Mouse (Mus musculus) CH12.LX (cell line): ENCODE results near the gene Ptges. TPM values are rescaled to one million over a fixed set of nuclear protein-coding genes. Genes with fewer than 3 reads are reported as not detected.

Experiments used
- DNase-seq: peaks from one replicate; pipeline ENCODE4 v3.0.0-alpha.2; 2013; ENCODE audit errors: extremely low read depth
- H3K27ac ChIP-seq: 2 replicates; pipeline ENCODE4 v1.5.1; 2012; ENCODE audit warnings: low read depth, mild to moderate bottlenecking, control low read depth, moderate library complexity; ENCODE audit not compliant: insufficient read depth
- H3K27me3 ChIP-seq: replicated peaks from 2 replicates; pipeline ENCODE3; 2012; ENCODE audit warnings: inconsistent platforms
- H3K36me3 ChIP-seq, 2 experiments: replicated peaks in 1 of 2; 2 replicates each; pipeline versions ENCODE3 to v1.6.1; 2012; ENCODE audit warnings: inconsistent platforms in 1 of 2, low read length in 1 of 2, mild to moderate bottlenecking in 1 of 2, mixed read lengths in 1 of 2, moderate library complexity in 1 of 2; ENCODE audit not compliant: control insufficient read depth in 1 of 2, insufficient read depth in 1 of 2
- H3K4me1 ChIP-seq, 2 experiments: 2 replicates each; pipeline ENCODE4 v1.6.1; 2012; ENCODE audit warnings: inconsistent platforms in 1 of 2, moderate library complexity in 1 of 2; ENCODE audit not compliant: insufficient read depth in 2 of 2, control insufficient read depth in 1 of 2
- H3K4me2 ChIP-seq: 2 replicates; pipeline ENCODE4 v1.6.1; 2012; ENCODE audit warnings: low read depth, mild to moderate bottlenecking, control low read depth; ENCODE audit not compliant: poor library complexity, insufficient read depth, severe bottlenecking
- H3K4me3 ChIP-seq, 3 experiments: fragments of 150-350 bp in 1 of 3; sonication (generic) in 1 of 3; replicated peaks in 1 of 3; 2 replicates each; pipeline versions ENCODE3 to v1.5.1; 2011 to 2012; ENCODE audit warnings: low read depth in 2 of 3, low read length in 2 of 3, mild to moderate bottlenecking in 2 of 3, moderate library complexity in 2 of 3, control low read depth in 1 of 3, improper control_type of control experiment in 1 of 3, inconsistent platforms in 1 of 3, mixed read lengths in 1 of 3; ENCODE audit not compliant: poor library complexity in 1 of 3
- H3K79me2 ChIP-seq: replicated peaks from 2 replicates; pipeline ENCODE4 v1.6.1; 2012; ENCODE audit warnings: mild to moderate bottlenecking, moderate library complexity; ENCODE audit not compliant: control insufficient read depth, poor library complexity, insufficient read depth, severe bottlenecking; ENCODE audit errors: extremely low read depth
- H3K9ac ChIP-seq: 2 replicates; pipeline ENCODE4 v1.6.1; 2012; ENCODE audit warnings: low read depth, mild to moderate bottlenecking, control low read depth, moderate library complexity; ENCODE audit not compliant: insufficient read depth
- H3K9me3 ChIP-seq: replicated peaks from 2 replicates; pipeline ENCODE3; 2012; ENCODE audit warnings: low read length, inconsistent platforms, mixed read lengths
- BHLHE40 ChIP-seq: IDR thresholded peaks from 2 replicates; pipeline ENCODE4 v1.6.1; 2011; ENCODE audit warnings: mild to moderate bottlenecking, low read depth, low read length, improper control_type of control experiment
- CHD1 ChIP-seq: IDR thresholded peaks from 2 replicates; pipeline ENCODE4 v1.6.1; 2012; ENCODE audit warnings: low read depth, low read length, improper control_type of control experiment, inconsistent platforms
- CHD2 ChIP-seq: IDR thresholded peaks from 2 replicates; pipeline ENCODE4 v1.6.1; 2011; ENCODE audit warnings: low read length, improper control_type of control experiment
- ELF1 ChIP-seq: IDR thresholded peaks from 2 replicates; pipeline ENCODE4 v1.6.1; 2014; ENCODE audit warnings: low read depth, mild to moderate bottlenecking, inconsistent platforms, low read length, improper control_type of control experiment
- GABPA ChIP-seq: IDR thresholded peaks from 2 replicates; pipeline ENCODE4 v1.6.1; 2012; ENCODE audit warnings: low read depth, low read length, improper control_type of control experiment, inconsistent platforms; ENCODE audit not compliant: insufficient replicate concordance
- HCFC1 ChIP-seq: IDR thresholded peaks from 2 replicates; pipeline ENCODE4 v1.6.1; 2012; ENCODE audit warnings: low read depth, mild to moderate bottlenecking, inconsistent platforms, low read length, improper control_type of control experiment
- IRF4 ChIP-seq: IDR thresholded peaks from 2 replicates; pipeline ENCODE4 v1.6.1; 2014; ENCODE audit warnings: low read depth, mild to moderate bottlenecking, inconsistent platforms, low read length, improper control_type of control experiment
- JUND ChIP-seq: conservative IDR thresholded peaks from 2 replicates; pipeline ENCODE4 v1.6.1; 2011; ENCODE audit warnings: low read depth, low read length, improper control_type of control experiment
- MAFK ChIP-seq: IDR thresholded peaks from 2 replicates; pipeline ENCODE4 v1.6.1; 2011; ENCODE audit warnings: low read length, improper control_type of control experiment; ENCODE audit not compliant: insufficient replicate concordance
- MAZ ChIP-seq: IDR thresholded peaks from 2 replicates; pipeline ENCODE4 v1.6.1; 2012; ENCODE audit warnings: low read depth, mild to moderate bottlenecking, inconsistent platforms, low read length, improper control_type of control experiment, moderate library complexity
- MEF2A ChIP-seq: IDR thresholded peaks from 2 replicates; pipeline ENCODE4 v1.6.1; 2014; ENCODE audit warnings: low read depth, mild to moderate bottlenecking, inconsistent platforms, low read length, improper control_type of control experiment, borderline replicate concordance
- MXI1 ChIP-seq: IDR thresholded peaks from 2 replicates; pipeline ENCODE4 v1.6.1; 2011; ENCODE audit warnings: mild to moderate bottlenecking, low read depth, low read length, improper control_type of control experiment
- NELFE ChIP-seq: IDR thresholded peaks from 2 replicates; pipeline ENCODE4 v1.6.1; 2011; ENCODE audit warnings: low read depth, low read length, improper control_type of control experiment
- PAX5 ChIP-seq: IDR thresholded peaks from 2 replicates; pipeline ENCODE4 v1.6.1; 2012; ENCODE audit warnings: low read length, inconsistent platforms, mixed read lengths
- RCOR1 ChIP-seq: conservative IDR thresholded peaks from 2 replicates; pipeline ENCODE4 v1.6.1; 2012; ENCODE audit warnings: low read depth, mild to moderate bottlenecking, inconsistent platforms, low read length, improper control_type of control experiment
- TBP ChIP-seq: conservative IDR thresholded peaks from 2 replicates; pipeline ENCODE4 v1.6.1; 2011; ENCODE audit warnings: low read depth, low read length, improper control_type of control experiment
- TCF12 ChIP-seq: IDR thresholded peaks from 2 replicates; pipeline ENCODE4 v1.6.1; 2014; ENCODE audit warnings: low read depth, mild to moderate bottlenecking, inconsistent platforms, low read length, improper control_type of control experiment
- USF1 ChIP-seq: IDR thresholded peaks from 2 replicates; pipeline ENCODE4 v1.6.1; 2014; ENCODE audit warnings: low read depth, mild to moderate bottlenecking, inconsistent platforms, low read length, improper control_type of control experiment
- USF2 ChIP-seq: conservative IDR thresholded peaks from 2 replicates; pipeline ENCODE4 v1.6.1; 2011; ENCODE audit warnings: low read depth, low read length, improper control_type of control experiment
- ZC3H11A ChIP-seq: IDR thresholded peaks from 2 replicates; pipeline ENCODE4 v1.6.1; 2012; ENCODE audit warnings: low read depth, mild to moderate bottlenecking, inconsistent platforms, low read length, improper control_type of control experiment
- ZKSCAN1 ChIP-seq: IDR thresholded peaks from 2 replicates; pipeline ENCODE4 v1.6.1; 2012; ENCODE audit warnings: low read depth, inconsistent platforms, low read length, improper control_type of control experiment, borderline replicate concordance
- dilution Hi-C: fragments of 300-500 bp; cut with MboI; formaldehyde crosslinking; loops from 2 replicates; pipeline ENCODE4 v1.14.3; 2020; ENCODE audit warnings: low sequenced_read_pairs; ENCODE audit not compliant: extremely low pct_unique_long_range_greater_than_20kb, extremely low pct_ligation_motif_present
- in situ Hi-C: fragments of 300-500 bp; cut with MboI; formaldehyde crosslinking; loops from 3 replicates; pipeline ENCODE4 v1.14.3; 2019; ENCODE audit warnings: low sequenced_read_pairs, low pct_ligation_motif_present, low pct_unique_long_range_greater_than_20kb, mixed read lengths
- polyA plus RNA-seq: library from polyadenylated mRNA; unstranded; fragments of >175 nt; gene quantifications from 2 replicates; pipeline ENCODE4 v1.2.1, GENCODE M21; 2012; ENCODE audit warnings: low read depth; ENCODE audit not compliant: insufficient read length
- total RNA-seq, 2 experiments: library from RNA; depleted of rRNA; stranded (reverse); fragments of 300-350 nt in 1 of 2; fragments of >200 nt in 1 of 2; gene quantifications; 2 replicates each; pipeline ENCODE4 v1.2.3; 2012 to 2014

Ptges gene
- total and polyA plus RNA-seq, 3 experiments, result 0.04 to 0.09 TPM; not detected in 1

DNA sequence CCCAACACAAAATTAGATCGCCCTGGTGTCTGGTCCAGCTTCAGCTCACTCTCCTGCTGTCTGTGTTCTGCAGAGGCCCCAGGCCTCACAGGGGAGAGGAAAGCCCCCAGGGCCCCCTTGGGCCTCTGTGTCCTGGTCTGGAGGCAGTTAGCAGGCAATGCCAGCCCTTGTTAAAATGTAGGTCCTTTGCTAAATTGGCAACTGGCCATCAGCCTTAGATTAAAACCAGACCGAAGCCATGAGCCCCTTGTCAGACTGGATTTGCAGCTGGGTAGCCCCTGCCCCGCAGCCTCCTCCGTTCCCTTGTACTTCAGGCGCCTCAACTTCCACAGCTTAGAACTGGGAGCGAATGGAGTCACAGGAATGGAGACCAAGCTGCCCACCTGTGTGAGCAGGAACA lies 57.0 kb downstream of the Ptges start:
- no peaks in the 10 kb centered on the region for H3K79me2 ChIP-seq
- peaks cover 84% of the 10 kb centered on the region for H3K27me3 ChIP-seq
- dilution Hi-C loops (no loop called here), in situ Hi-C loops (no loop called here)
- H3K9ac ChIP-seq, result no peak overlapping the region
- H3K4me3 ChIP-seq, result no peak overlapping the region
- no peaks in the 10 kb centered on the region; a peak in 1 of 4 replicates for H3K4me1 ChIP-seq
- no peak overlapping the region for H3K4me2 ChIP-seq
- TF ChIP-seq MXI1, result no peak
- TF ChIP-seq TBP, result no peak
- TF ChIP-seq ZKSCAN1, result no peak
- TF ChIP-seq GABPA, result no peak
- no peak for TF ChIP-seq ZC3H11A
- TF ChIP-seq ELF1, result no peak
- TF ChIP-seq IRF4, result no peak
- TF ChIP-seq JUND, result no peak
- TF ChIP-seq MEF2A, result no peak
- TF ChIP-seq USF2, result no peak
- no peak for TF ChIP-seq TCF12
- no peak for TF ChIP-seq RCOR1
- no peak for TF ChIP-seq MAZ
- TF ChIP-seq USF1, result no peak
- no peak for TF ChIP-seq CHD1
- TF ChIP-seq NELFE, result no peak
- no peak for TF ChIP-seq CHD2
- no peak for TF ChIP-seq MAFK
- TF ChIP-seq HCFC1, result no peak
- TF ChIP-seq BHLHE40, result no peak
- no peak for DNase-seq
- no peak overlapping the region for H3K27ac ChIP-seq
- no peaks in the 10 kb centered on the region for H3K9me3 ChIP-seq
- H3K36me3 ChIP-seq, result no peaks in the 10 kb centered on the region

DNA sequence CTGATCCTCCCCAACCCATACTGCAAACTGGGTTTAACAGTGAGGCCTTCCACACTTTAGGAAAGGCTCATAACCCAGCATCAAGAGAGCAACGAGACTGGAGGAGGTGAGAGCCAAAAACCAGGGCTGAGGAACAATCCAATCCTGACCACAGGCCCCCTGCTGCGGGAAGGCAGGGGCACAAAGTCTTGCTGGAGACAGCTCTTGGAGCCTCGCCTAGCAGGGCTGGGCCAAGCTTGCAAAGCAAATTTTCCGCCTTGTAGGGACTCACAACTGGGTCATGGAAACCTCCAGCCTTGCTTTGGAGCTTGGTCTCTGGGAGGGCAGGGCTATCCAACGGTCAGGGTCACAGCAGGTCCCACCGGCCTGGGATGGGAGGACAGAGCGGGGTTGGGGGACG lies 58.8 kb downstream of the Ptges start:
- no peak overlapping the region for H3K4me2 ChIP-seq
- dilution Hi-C loops (no loop called here), in situ Hi-C loops (no loop called here)
- no peaks in the 10 kb centered on the region for H3K9me3 ChIP-seq
- no peak overlapping the region for H3K27ac ChIP-seq
- no peak overlapping the region for H3K4me3 ChIP-seq
- H3K4me1 ChIP-seq, result no peaks in the 10 kb centered on the region; a peak in 1 of 4 replicates
- peaks cover 86% of the 10 kb centered on the region for H3K27me3 ChIP-seq
- DNase-seq, result no peak
- H3K36me3 ChIP-seq, result no peaks in the 10 kb centered on the region
- no peak overlapping the region for H3K9ac ChIP-seq
- no peaks in the 10 kb centered on the region for H3K79me2 ChIP-seq
- no peak for TF ChIP-seq PAX5
